Mouse (Mus musculus) embryo, embryonic 10 days (tissue): Measurements from ENCODE around the gene Astl.
A peak's percentile ranks its signal among the peaks of the same experiment; 100 is the strongest.

Experiments used
- DNase-seq: peaks from one replicate; pipeline ENCODE4 v3.0.0-alpha.2; 2015; ENCODE audit warnings: low spot score

Gene Astl

GRCm38 (mm10) chr2:127324456-127324855 is 14.0 kb upstream of the Astl start:
- DNase-seq: no peak

GRCm38 (mm10) chr2:127328090-127328851 is 10.2 kb upstream of the Astl start:
- DNase-seq: peak; percentile 17

- no peak for DNase-seq
These were observed 5.5 kb upstream of the Astl start for GRCm38 (mm10) chr2:127332807-127333570.

- DNase-seq: no peak
These were observed 4.4 kb upstream of the Astl start for GRCm38 (mm10) chr2:127333945-127334603.

- no peak for DNase-seq
These were observed 3.3 kb upstream of the Astl start for GRCm38 (mm10) chr2:127335078-127335541.

- peak; percentile 64 for DNase-seq
These were observed 2.5 kb upstream of the Astl start, which contains the start of gene Dusp2 for GRCm38 (mm10) chr2:127335767-127336496. Gene Dusp2, plus strand, starts transcription at chr2:127336159.

GRCm38 (mm10) chr2:127336497-127336832 is 2.0 kb upstream of the Astl start:
- no peak for DNase-seq

GRCm38 (mm10) chr2:127336885-127337284 is 1.6 kb upstream of the Astl start:
- DNase-seq: no peak

- no peak for DNase-seq
These were observed 908 bp upstream of the Astl start for GRCm38 (mm10) chr2:127337531-127337930.

GRCm38 (mm10) chr2:127338012-127338411 is 427 bp upstream of the Astl start:
- DNase-seq: no peak

- DNase-seq: no peak
These were observed 394 bp downstream of the Astl start for GRCm38 (mm10) chr2:127338833-127339232.

- DNase-seq: no peak
These were observed 823 bp downstream of the Astl start for GRCm38 (mm10) chr2:127339262-127339661.

GRCm38 (mm10) chr2:127341159-127341558 is 2.7 kb downstream of the Astl start:
- DNase-seq: peak; percentile 77

- no peak for DNase-seq
These were observed 7.9 kb downstream of the Astl start for GRCm38 (mm10) chr2:127346334-127346733.

GRCm38 (mm10) chr2:127347147-127347985 is 8.9 kb downstream of the Astl start:
- no peak for DNase-seq

GRCm38 (mm10) chr2:127353881-127354280 is 15.4 kb downstream of the Astl start:
- no peak for DNase-seq

GRCm38 (mm10) chr2:127362459-127363281 is 24.2 kb downstream of the Astl start, which contains the start of gene Adra2b:
Gene Adra2b, plus strand, starts transcription at chr2:127363208.
- DNase-seq: peak; percentile 95

GRCm38 (mm10) chr2:127363282-127363652 is 24.8 kb downstream of the Astl start:
- DNase-seq: no peak

GRCm38 (mm10) chr2:127363696-127364095 is 25.3 kb downstream of the Astl start:
- no peak for DNase-seq

GRCm38 (mm10) chr2:127364452-127364851 is 26.0 kb downstream of the Astl start:
- no peak for DNase-seq
